Mouse (Mus musculus) intestine, embryonic 15.5 days (tissue): ENCODE data around the gene Arl8b. TPM values are rescaled to one million over a fixed set of nuclear protein-coding genes. Genes with fewer than 3 reads are reported as not detected.
A peak's percentile ranks its signal among the peaks of the same experiment; 100 is the strongest.

Experiments used
- ATAC-seq: fragments of 200-750 bp; cut with Nextera tagmentation; 2 replicates; pipeline ENCODE4 v1.8.0; 2017; ENCODE audit warnings: moderate TSS enrichment, moderate library complexity
- H3K27ac ChIP-seq: fragments of 300-500 bp; sonication (generic); 2 replicates; pipeline ENCODE4 v1.5.1; 2015; ENCODE audit warnings: mild to moderate bottlenecking, inconsistent platforms
- H3K27me3 ChIP-seq: fragments of 300-500 bp; sonication (generic); replicated peaks from 2 replicates; pipeline ENCODE4 v1.6.1; 2015; ENCODE audit warnings: inconsistent platforms
- H3K36me3 ChIP-seq: fragments of 300-500 bp; sonication (generic); 2 replicates; pipeline ENCODE4 v1.6.1; 2015; ENCODE audit warnings: inconsistent platforms
- H3K4me1 ChIP-seq: fragments of 300-500 bp; sonication (generic); replicated peaks from 2 replicates; pipeline ENCODE4 v1.6.1; 2015; ENCODE audit warnings: inconsistent platforms
- H3K4me2 ChIP-seq: fragments of 300-500 bp; sonication (generic); replicated peaks from 2 replicates; pipeline ENCODE4 v1.6.1; 2015; ENCODE audit warnings: mild to moderate bottlenecking, inconsistent platforms
- H3K4me3 ChIP-seq: fragments of 300-500 bp; sonication (generic); replicated peaks from 2 replicates; pipeline ENCODE4 v1.5.1; 2015; ENCODE audit warnings: inconsistent platforms
- H3K9ac ChIP-seq: fragments of 300-500 bp; sonication (generic); 2 replicates; pipeline ENCODE4 v1.6.1; 2015; ENCODE audit warnings: inconsistent platforms
- H3K9me3 ChIP-seq: fragments of 300-500 bp; sonication (generic); 2 replicates; pipeline ENCODE4 v1.6.1; 2016; ENCODE audit warnings: inconsistent platforms
- WGBS: fragments of 180-500 bp; shearing (Covaris S2); methylation state at CpG from one replicate; pipeline ENCODE4 v1.1.7; 2015; 5-methylcytosine and 5-hydroxymethylcytosine counted together
- polyA plus RNA-seq: library from polyadenylated mRNA; unstranded; fragments of >200 nt; fragmentation: Nextera tagmentation; extraction: Ambion mirVana; gene quantifications from 2 replicates; pipeline ENCODE4 v1.2.1, GENCODE M21; 2015

The Arl8b gene
- polyA plus RNA-seq, 1 experiment from 2014 or later: 98.8 TPM

DNA sequence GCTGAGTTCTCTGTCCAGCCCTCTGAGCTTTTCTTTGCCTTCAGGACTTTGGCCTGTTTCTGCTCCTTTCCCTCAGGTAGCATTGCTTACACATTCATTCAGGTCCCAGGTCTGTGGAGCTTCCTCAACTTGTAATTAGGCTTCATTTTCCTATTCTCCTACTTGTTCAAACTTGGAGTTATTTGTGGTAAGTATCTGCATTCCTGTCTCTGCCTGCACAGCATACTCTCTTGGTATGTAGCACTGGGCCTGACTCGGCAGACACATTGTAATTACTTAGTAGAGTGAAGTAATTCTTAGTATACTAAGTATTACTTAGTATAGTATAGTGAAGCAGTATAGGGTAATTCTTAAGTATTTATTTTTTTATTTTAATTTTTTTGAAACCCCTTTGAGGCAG is 13.0 kb downstream of the Arl8b start:
- no peak overlapping the region for H3K4me3 ChIP-seq
- no peak for ATAC-seq

DNA sequence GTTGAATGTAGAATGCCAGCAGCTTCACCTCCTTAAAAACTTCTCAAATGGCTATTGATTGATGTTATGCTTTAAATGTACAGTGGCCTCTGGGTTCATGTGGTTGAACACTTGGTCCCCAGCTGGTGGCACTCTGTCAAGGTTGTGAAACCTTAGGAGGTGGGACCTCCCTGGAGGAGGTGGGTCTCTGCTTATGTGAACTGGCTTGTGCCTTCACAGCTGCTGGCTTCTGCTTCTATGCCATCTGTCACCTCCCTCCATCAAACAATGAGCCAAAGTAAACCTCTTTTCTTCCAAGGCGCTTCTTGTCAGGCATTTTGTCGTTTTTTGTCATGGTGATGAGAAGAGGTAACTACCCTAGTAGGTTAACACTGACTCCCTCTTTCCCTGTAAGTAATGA is 13.8 kb downstream of the Arl8b start:
- no peak overlapping the region for H3K9ac ChIP-seq
- 58% methylated on average over 2 of the region's 2 CpGs for WGBS
- H3K27ac ChIP-seq: no peak overlapping the region
- H3K27me3 ChIP-seq: no peaks in the 10 kb centered on the region
- H3K36me3 ChIP-seq: no peaks in the 10 kb centered on the region
- H3K9me3 ChIP-seq: no peaks in the 10 kb centered on the region
- no peak overlapping the region for H3K4me2 ChIP-seq
- peak; percentile 67; the same call in 1 of the 2 replicates for ATAC-seq
- no peak overlapping the region for H3K4me3 ChIP-seq
- H3K4me1 ChIP-seq: no peaks in the 10 kb centered on the region

More for the DNA sequence above, 13.0 kb downstream of the Arl8b start:
- Histone ChIP-seq H3K4me2 (no peak overlapping the region), H3K27ac (no peak overlapping the region), H3K9ac (no peak overlapping the region), H3K36me3 (no peaks in the 10 kb centered on the region), H3K4me1 (no peaks in the 10 kb centered on the region), H3K9me3 (no peaks in the 10 kb centered on the region), H3K27me3 (no peaks in the 10 kb centered on the region)
- 57% methylated on average over 1 of the region's 1 CpGs for WGBS

DNA sequence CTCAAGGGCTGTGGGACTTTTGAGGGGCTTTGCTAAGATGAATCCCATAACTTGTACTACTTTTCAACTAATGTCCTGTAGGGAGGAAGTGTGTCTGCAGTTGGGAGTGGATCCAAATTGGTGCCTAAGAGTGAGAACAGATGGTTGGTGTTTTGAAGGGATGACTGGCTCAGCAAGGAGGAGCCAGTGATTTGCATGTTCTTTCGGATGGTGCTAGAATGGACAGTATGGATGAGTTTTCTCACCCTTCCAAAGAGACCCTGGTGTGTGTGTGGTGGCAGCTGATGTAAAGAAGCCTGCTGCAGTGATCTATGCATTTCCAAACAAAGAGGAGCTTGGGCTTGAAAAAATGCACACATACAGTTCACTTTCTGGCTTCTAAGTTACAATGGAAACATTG is 22.3 kb downstream of the Arl8b start:
- no peak for ATAC-seq
- no peaks in the 10 kb centered on the region for H3K9me3 ChIP-seq
- no peak overlapping the region for H3K27ac ChIP-seq
- no peak overlapping the region for H3K9ac ChIP-seq
- WGBS: 49% methylated on average over 1 of the region's 1 CpGs
- peaks cover 11% of the 10 kb centered on the region; the same call in 1 of the 2 replicates for H3K4me1 ChIP-seq
- H3K4me2 ChIP-seq: no peak overlapping the region
- no peaks in the 10 kb centered on the region for H3K27me3 ChIP-seq
- no peak overlapping the region for H3K4me3 ChIP-seq
- no peaks in the 10 kb centered on the region for H3K36me3 ChIP-seq

DNA sequence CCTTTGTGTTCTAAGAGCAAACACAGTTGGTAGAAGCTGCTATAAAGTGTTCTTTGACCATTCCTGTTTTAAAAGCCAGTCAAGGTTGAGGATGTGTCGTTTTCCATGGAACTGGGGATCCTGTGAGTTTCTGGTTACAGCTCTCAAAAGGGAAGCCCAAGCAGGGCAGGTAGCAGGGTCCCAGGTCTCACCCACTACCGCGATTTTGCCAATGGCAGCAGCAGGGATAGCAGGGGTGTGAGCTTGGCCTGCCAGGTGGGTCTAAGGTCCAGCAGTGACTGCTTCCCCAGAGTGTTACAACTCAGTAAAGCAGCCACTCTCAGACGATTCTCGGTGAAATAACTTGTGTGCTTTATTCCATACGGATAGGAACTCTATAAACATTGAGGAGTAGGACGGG is 23.0 kb downstream of the Arl8b start:
- Histone ChIP-seq H3K27ac (no peak overlapping the region), H3K9me3 (no peaks in the 10 kb centered on the region), H3K4me3 (no peak overlapping the region), H3K27me3 (no peaks in the 10 kb centered on the region), H3K4me1 (peaks cover 12% of the 10 kb centered on the region; the same call in 1 of the 2 replicates), H3K36me3 (no peaks in the 10 kb centered on the region), H3K4me2 (no peak overlapping the region), H3K9ac (no peak overlapping the region)
- ATAC-seq: 0 out of 2 replicates have a peak, but pooled peaks have one; percentile 12
- 69% methylated on average over 7 of the region's 7 CpGs for WGBS

DNA sequence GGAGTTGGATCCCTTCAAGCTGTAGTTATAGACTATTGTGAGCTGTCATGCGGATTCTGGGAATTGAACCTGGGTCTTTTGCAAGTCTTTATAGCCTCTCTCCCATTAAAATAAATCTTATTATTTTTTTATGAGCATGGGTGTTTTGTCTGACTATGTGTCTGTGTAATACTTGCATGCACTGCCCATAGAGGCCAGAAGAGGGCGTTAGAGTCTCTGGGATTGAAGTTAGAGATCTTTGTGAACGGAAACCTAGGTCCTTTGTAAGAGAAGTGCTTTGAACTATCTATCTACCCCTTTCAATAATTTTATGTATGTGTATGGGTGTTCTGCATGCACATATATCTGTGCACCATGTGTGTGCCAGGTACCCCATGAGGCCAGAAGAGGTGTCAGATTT is 24.5 kb downstream of the Arl8b start:
- H3K36me3 ChIP-seq: no peaks in the 10 kb centered on the region
- H3K4me1 ChIP-seq: peaks cover 12% of the 10 kb centered on the region; the same call in 1 of the 2 replicates
- H3K27me3 ChIP-seq: no peaks in the 10 kb centered on the region
- no peak overlapping the region for H3K9ac ChIP-seq
- no peak overlapping the region for H3K4me2 ChIP-seq
- no peak overlapping the region for H3K4me3 ChIP-seq
- no peak for ATAC-seq
- H3K9me3 ChIP-seq: no peaks in the 10 kb centered on the region
- H3K27ac ChIP-seq: no peak overlapping the region
- whole genome bisulfite sequencing: 74% methylated on average over 3 of the region's 3 CpGs

GRCm38 (mm10) chr6:108808786-108809185 is 25.9 kb downstream of the Arl8b start:
- Histone ChIP-seq H3K4me1 (peaks cover 12% of the 10 kb centered on the region; the same call in 1 of the 2 replicates), H3K4me3 (no peak overlapping the region), H3K36me3 (no peaks in the 10 kb centered on the region), H3K9ac (no peak overlapping the region), H3K27ac (no peak overlapping the region), H3K27me3 (no peaks in the 10 kb centered on the region), H3K4me2 (no peak overlapping the region), H3K9me3 (no peaks in the 10 kb centered on the region)
- 62% methylated on average over 1 of the region's 1 CpGs for WGBS
- no peak for ATAC-seq

DNA sequence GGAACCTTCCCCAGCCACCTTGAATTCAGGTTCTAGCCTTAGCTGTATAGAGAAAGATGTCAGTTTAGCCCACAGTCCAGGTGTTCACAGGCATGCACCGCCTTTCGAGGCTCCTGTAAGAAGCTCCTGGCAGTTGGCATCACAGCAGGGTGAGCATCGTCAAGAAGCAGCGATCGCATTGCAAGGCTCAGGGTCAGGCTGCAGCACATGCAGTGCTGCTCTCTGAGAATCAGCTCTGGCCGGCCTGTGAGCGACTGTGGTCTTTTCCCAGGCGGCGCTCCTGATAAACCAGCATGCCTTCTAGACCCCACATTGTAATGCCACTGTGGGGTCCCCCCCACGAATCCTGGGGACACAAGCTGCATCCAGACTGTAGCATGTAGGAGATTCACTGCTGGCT is 27.3 kb downstream of the Arl8b start:
- no peaks in the 10 kb centered on the region for H3K27me3 ChIP-seq
- 0 out of 2 replicates have a peak, but pooled peaks cover 6% of the 10 kb centered on the region for H3K4me1 ChIP-seq
- no peaks in the 10 kb centered on the region for H3K9me3 ChIP-seq
- no peak overlapping the region for H3K4me2 ChIP-seq
- H3K27ac ChIP-seq: no peak overlapping the region
- 0 out of 2 replicates have a peak, but pooled peaks cover 2% of the 10 kb centered on the region for H3K36me3 ChIP-seq
- 78% methylated on average over 10 of the region's 10 CpGs for WGBS
- no peak for ATAC-seq
- H3K9ac ChIP-seq: no peak overlapping the region
- no peak overlapping the region for H3K4me3 ChIP-seq

DNA sequence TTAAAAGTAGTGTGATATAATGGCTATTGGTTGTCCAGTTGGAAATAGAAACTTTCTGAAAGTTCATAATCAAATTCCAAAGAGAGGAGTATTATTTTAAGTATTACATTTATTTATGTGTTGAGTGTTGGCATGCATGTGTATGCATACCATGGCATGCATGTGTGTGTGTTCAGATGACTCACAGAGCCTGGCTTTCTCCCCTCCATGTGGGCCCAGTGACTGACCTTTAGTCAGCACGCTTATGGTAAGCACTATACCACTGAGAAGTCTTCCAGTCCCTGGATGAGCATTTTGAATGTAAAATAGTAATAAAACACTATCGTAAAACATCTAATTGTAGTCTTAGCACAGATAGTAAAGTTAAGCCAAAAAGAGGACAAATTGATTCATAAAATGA is 29.2 kb downstream of the Arl8b start:
- H3K27ac ChIP-seq: no peak overlapping the region
- H3K9me3 ChIP-seq: no peaks in the 10 kb centered on the region
- WGBS: 78% methylated on average over 2 of the region's 2 CpGs

GRCm38 (mm10) chr6:108817510-108817909 is 34.6 kb downstream of the Arl8b start:
- Histone ChIP-seq H3K9ac (no peak overlapping the region), H3K4me1 (no peaks in the 10 kb centered on the region), H3K27me3 (no peaks in the 10 kb centered on the region), H3K36me3 (peaks cover 2% of the 10 kb centered on the region; the same call in 1 of the 2 replicates), H3K9me3 (no peaks in the 10 kb centered on the region), H3K27ac (no peak overlapping the region), H3K4me2 (no peak overlapping the region), H3K4me3 (no peak overlapping the region)
- 76% methylated on average over 4 of the region's 4 CpGs for WGBS
- ATAC-seq: no peak

More for the DNA sequence above, 29.2 kb downstream of the Arl8b start:
- H3K4me1 ChIP-seq: 0 out of 2 replicates have a peak, but pooled peaks cover 2% of the 10 kb centered on the region
- no peaks in the 10 kb centered on the region for H3K27me3 ChIP-seq
- 0 out of 2 replicates have a peak, but pooled peaks cover 2% of the 10 kb centered on the region for H3K36me3 ChIP-seq
- H3K4me3 ChIP-seq: no peak overlapping the region
- H3K4me2 ChIP-seq: no peak overlapping the region
- no peak overlapping the region for H3K9ac ChIP-seq
- no peak; the same call in 1 of the 2 replicates for ATAC-seq

- WGBS: 77% methylated on average over 7 of the region's 7 CpGs
- no peaks in the 10 kb centered on the region for H3K27me3 ChIP-seq
- H3K9me3 ChIP-seq: no peaks in the 10 kb centered on the region
- no peak for ATAC-seq
- H3K4me3 ChIP-seq: no peak overlapping the region
- H3K36me3 ChIP-seq: no peaks in the 10 kb centered on the region; the same call in 1 of the 2 replicates
- H3K4me1 ChIP-seq: peaks cover 6% of the 10 kb centered on the region
- no peak overlapping the region for H3K27ac ChIP-seq
- H3K9ac ChIP-seq: no peak overlapping the region
- no peak overlapping the region for H3K4me2 ChIP-seq
These were observed 42.1 kb downstream of the Arl8b start for GRCm38 (mm10) chr6:108824816-108825545.

GRCm38 (mm10) chr6:108826070-108826469 is 43.2 kb downstream of the Arl8b start:
- Histone ChIP-seq H3K27ac (no peak overlapping the region), H3K27me3 (no peaks in the 10 kb centered on the region), H3K4me1 (peaks cover 8% of the 10 kb centered on the region), H3K4me3 (no peak overlapping the region), H3K9me3 (no peaks in the 10 kb centered on the region), H3K9ac (no peak overlapping the region), H3K36me3 (no peaks in the 10 kb centered on the region; the same call in 1 of the 2 replicates), H3K4me2 (no peak overlapping the region)
- no peak for ATAC-seq
- 80% methylated on average over 3 of the region's 3 CpGs for WGBS

GRCm38 (mm10) chr6:108827336-108827920 is 44.5 kb downstream of the Arl8b start:
- H3K27me3 ChIP-seq: no peaks in the 10 kb centered on the region
- no peak overlapping the region for H3K27ac ChIP-seq
- 31% methylated on average over 5 of the region's 5 CpGs for WGBS
- peak overlapping the region; percentile 99 for H3K4me3 ChIP-seq
- no peaks in the 10 kb centered on the region for H3K9me3 ChIP-seq
- no peak for ATAC-seq
- peaks cover 12% of the 10 kb centered on the region for H3K4me1 ChIP-seq
- H3K9ac ChIP-seq: no peak overlapping the region
- H3K36me3 ChIP-seq: no peaks in the 10 kb centered on the region; the same call in 1 of the 2 replicates
- peak overlapping the region; percentile 84 for H3K4me2 ChIP-seq
